Mouse (Mus musculus) liver, adult 2 months (tissue): ENCODE measurements around the gene Spty2d1.

Source experiments
- CTCF ChIP-seq: fragments of 200-500 bp; IDR thresholded peaks from 2 replicates; pipeline ENCODE4 v1.5.1; 2011; ENCODE audit warnings: low read depth, low read length, control low read depth
- POLR2A ChIP-seq: fragments of 200-500 bp; IDR thresholded peaks from 2 replicates; pipeline ENCODE4 v1.6.1; 2011; ENCODE audit warnings: low read length, control low read depth; ENCODE audit not compliant: insufficient read depth; ENCODE audit errors: extremely low read depth

GRCm38 (mm10) chr7:47042121-47042520 is 33.9 kb upstream of the Spty2d1 start:
- no peak for TF ChIP-seq POLR2A
- TF ChIP-seq CTCF, result no peak
